Mouse (Mus musculus) liver, adult 2 months (tissue): ENCODE measurements around the gene Slc52a3.

Experiments used
- CTCF ChIP-seq: fragments of 200-500 bp; IDR thresholded peaks from 2 replicates; pipeline ENCODE4 v1.5.1; 2011; ENCODE audit warnings: low read depth, low read length, control low read depth
- POLR2A ChIP-seq: fragments of 200-500 bp; IDR thresholded peaks from 2 replicates; pipeline ENCODE4 v1.6.1; 2011; ENCODE audit warnings: low read length, control low read depth; ENCODE audit not compliant: insufficient read depth; ENCODE audit errors: extremely low read depth

DNA sequence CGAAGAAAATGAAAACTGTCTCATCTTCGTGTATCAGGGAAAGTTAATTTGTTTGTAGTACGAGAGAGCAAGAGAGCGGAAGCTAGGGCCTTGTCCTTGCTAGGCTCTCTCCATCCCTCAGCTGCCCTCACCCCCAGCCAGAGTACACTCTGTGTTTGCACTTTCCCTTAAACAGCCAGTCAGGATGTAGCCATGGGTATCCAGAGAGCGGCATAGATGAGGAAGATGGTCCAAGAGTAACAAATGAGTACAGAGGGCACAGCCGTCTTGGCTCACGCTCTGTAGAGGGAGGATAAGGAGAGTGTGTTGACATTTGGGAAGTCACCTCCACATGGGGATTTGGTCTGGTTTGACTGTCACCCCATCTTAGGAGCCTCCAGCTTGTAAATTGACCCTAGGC, 14.3 kb downstream of the Slc52a3 start:
- TF ChIP-seq CTCF (no peak), POLR2A (no peak)
